Mouse (Mus musculus) mouse trophoblast stem cell (cell line): ENCODE data around the gene Shf.

ENCODE experiments used
- in situ Hi-C, 2 experiments: fragments of 300-500 bp; cut with MseI, MboI; formaldehyde crosslinking; loops; 2 replicates in 1 of 2; 3 replicates in 1 of 2; pipeline ENCODE4 v1.15.1; 2025

Gene Shf

DNA sequence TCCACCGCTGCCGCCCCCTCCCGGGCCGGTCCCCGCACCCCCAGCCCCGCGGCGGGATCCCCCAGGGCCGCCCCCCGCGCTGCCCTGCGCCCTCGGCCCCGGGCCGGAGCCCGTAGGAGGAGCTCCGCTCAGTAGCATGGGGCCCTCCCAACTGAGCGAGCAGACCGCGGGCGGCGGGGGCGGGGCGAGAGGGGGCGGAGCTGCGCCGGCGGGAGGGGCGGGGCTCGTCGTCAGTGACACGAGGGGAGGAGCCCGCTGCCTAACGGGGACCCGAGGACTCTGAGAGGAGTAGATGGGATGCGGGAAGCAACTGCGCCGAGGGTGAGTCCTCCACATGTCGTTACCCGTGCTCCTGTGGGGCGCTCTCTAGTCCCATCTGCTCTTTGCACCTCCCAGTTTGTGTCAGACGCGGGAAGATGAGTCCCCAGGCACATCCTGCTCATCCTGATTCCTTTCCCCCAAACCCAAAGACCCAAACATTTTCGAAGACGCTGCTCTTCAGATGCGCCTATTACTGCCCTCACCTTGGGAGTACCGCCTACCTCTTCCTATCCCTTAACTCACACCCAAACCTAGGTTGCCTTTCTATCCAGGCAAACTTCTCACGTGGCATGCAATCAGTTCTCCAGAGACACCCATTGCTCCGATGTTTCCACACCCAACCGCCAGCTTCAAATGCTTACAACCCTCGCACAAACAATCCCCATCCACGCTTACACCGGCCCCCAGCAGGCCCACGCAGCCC is at the start of gene Shf:
Shf (minus strand) TSS at position 168 of the 745 bp plus-strand sequence.
- in situ Hi-C loops: no loop called here

DNA sequence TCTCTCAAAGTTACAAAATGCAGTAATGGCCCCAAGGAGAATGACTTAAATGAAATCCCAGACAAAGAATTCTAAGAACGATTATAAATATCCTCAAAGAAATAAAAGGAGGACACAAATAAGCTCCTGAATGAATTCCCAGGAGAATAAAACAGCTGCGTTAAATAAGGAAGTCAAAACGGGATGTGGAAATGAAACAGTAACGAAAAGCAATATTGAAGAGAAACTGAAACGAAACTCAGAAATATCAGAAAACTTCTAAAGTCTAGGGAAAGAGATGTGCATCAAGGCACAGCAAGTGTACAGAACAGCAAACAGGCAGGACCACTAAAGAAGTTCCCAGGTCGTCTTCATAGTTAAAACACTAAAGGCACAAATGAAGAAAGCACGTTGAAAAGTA is 40.0 kb upstream of the Shf start:
- in situ Hi-C loops: loop anchor here in 1 of 2 experiments (5.0 kb wide), 1 partner anchor 63 kb away; no protein-coding TSS in a partner anchor

DNA sequence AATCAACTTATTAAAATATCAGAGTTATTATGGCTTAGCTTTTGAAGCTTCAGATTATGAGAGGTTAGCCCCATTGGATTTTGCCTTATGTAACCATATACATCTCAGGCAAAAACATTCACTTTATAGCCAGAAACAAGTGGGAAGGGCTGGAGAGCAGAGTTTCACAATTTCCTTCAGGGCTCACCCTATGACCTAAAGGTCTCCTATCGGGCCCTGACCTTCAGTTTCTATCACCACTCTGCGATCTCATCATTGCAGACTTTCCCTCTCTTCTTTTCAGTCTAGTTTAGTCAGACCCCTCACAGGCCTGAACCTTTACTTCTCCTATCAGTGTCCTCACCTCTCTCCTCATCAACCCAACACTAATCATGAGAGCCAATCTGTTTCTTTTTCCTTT is 38.6 kb upstream of the Shf start:
- in situ Hi-C loops: loop anchor here in 1 of 2 experiments (5.0 kb wide), 1 partner anchor 65 kb away; no protein-coding TSS in a partner anchor

DNA sequence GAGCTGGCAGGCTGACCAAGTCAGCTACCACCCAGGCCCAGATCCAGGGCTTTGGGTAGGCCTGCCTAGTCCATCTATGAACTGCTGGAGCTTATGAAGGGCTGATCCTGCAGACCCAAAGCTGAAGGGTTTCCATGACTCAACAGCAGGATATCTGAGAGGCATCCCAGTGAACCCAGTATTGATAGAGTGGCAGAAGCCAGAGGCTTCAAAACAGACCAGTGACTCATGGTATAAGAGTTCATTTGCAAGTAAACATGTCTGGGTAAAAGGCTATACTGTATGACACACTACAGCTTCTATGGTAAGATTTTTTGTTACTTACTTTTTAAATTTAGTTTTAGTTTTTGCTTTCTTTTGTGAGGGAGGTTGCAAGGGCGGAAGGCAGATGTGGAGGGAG is 27.2 kb upstream of the Shf start:
- in situ Hi-C loops: no loop called here

- in situ Hi-C loops: loop anchor here (10.0 kb wide), 4 partner anchors 78 to 358 kb away; no protein-coding TSS in a partner anchor
These were observed 18.2 kb upstream of the Shf start for GRCm38 (mm10) chr2:122387135-122387534.

GRCm38 (mm10) chr2:122385095-122385494 is 16.1 kb upstream of the Shf start:
- in situ Hi-C loops: loop anchor here (10.0 kb wide), 4 partner anchors 80 to 360 kb away; no protein-coding TSS in a partner anchor

DNA sequence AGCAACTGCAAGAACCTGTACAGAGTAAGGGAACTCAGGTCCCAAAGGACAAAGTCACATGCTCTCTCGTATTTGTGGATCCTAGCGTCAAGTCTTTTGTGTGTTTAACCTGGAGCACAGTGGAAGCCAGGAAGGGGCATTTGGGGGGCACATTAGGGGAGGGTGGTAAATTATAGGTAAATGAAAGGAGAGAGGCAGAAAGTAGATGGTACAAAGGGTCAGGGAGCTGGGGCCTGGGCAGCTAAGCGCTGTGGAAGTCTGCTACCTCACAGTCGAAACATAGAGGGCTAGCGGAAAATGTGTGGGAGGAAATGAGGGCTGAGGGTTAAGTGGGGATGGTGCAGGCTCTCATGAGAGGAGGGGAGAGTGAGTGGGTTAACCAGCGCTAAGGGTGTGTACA is 13.2 kb upstream of the Shf start:
- in situ Hi-C loops: loop anchor here (5.0 to 10.0 kb wide), 5 partner anchors 83 to 363 kb away; no protein-coding TSS in a partner anchor

DNA sequence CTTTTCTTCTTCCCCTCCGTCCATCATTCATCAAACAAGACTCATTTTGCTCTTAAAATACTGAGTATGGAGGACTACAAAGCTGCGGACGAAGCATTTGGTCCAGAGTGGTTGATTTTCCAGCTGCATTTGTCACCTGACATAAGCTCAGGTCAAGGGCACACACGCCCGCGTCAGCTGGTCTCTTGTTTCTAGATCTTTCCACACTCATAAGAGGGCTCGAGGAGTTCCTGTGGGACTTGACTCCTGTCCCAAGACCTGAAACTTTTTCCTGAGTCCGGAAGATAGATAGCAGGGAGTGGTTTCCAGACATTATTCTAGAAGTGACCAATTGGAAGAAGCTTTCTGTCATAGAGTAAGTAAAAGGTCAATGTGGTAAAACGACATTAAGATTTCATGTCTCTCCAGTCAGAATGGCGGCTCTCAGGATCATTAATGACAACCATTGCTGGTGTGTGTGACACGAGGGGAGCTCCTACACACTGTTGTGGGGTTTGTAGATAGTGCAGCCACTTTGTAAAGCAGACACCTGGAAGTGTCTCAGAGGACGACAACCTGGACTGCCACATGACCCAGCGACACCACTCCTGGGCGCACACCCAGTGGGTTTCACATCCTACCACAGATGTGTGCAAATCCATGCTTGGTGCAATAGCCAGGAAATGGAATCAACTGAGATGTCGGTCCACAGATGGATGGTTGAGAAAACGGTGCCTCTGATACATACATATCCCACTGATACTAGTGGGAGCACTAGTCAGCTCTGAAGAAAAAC is 12.6 kb upstream of the Shf start:
- in situ Hi-C loops: loop anchor here (5.0 to 10.0 kb wide), 5 partner anchors 83 to 363 kb away; no protein-coding TSS in a partner anchor

DNA sequence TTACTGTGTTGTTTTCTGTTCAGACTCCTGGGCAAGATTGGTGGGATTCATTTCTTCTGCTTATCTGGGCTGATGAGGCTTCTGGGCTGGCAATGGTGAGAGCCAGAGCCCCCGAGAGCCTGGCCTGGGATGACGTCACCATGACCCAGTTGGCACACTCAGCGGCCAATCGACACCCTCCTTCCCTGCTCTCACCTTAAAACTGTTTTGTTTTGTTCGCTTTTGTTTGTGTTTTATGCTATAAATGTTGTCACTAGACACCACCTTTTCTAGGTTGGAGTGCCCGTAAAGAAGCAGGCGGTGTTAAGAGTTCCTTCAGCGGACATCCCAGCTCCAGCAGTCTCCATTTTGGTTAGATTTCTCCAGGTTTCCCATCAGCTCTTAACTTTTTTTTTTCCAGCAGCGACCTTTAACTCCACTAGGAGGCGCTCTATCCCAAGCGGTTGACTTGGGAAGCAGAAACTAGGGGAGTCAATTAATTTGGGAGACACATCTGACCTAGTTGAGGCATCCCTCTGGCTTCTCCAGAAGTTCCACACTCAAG is 11.9 kb upstream of the Shf start:
- in situ Hi-C loops: loop anchor here (5.0 to 10.0 kb wide), 5 partner anchors 84 to 364 kb away; no protein-coding TSS in a partner anchor

DNA sequence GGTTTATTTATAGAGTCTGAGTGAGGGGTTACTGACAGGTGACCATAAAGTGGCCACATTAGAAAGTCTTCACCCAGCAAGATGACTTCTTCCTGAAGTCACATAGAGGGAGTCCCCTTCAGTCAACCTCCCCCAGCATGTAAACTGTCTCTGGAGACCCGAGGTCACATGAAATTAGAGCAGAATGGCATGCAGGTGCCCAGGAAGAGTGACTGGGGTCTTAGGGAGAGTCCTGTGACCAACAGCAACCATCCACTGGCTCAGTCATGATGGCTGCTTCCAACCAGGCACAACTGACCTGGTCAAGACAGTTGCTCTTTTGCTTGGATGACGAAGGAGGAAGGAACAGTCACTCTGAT is 10.3 kb upstream of the Shf start:
- in situ Hi-C loops: no loop called here

GRCm38 (mm10) chr2:122378421-122379291 is 9.7 kb upstream of the Shf start:
- in situ Hi-C loops: no loop called here

DNA sequence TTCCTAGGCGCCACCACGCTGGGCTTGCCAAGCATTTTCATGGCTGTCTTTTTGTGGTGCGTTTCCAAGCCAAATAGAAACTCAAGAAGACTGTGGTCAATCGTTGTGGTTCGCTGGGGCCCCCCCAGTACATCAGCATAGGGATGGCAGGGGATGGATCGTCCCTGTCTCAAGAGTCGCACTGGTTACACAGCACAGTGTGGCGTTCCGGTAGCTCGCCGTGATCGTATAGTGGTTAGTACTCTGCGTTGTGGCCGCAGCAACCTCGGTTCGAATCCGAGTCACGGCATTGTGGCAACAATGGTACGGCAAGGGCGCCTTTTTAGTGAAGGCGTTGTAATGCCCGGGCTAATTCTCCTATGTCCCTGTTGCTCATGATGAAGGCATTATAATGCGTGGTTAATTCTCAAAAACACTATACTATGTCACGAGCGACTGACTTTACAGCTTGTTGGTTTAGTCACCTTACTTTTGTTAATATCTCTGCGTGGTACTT is 8.8 kb upstream of the Shf start:
- in situ Hi-C loops: no loop called here

DNA sequence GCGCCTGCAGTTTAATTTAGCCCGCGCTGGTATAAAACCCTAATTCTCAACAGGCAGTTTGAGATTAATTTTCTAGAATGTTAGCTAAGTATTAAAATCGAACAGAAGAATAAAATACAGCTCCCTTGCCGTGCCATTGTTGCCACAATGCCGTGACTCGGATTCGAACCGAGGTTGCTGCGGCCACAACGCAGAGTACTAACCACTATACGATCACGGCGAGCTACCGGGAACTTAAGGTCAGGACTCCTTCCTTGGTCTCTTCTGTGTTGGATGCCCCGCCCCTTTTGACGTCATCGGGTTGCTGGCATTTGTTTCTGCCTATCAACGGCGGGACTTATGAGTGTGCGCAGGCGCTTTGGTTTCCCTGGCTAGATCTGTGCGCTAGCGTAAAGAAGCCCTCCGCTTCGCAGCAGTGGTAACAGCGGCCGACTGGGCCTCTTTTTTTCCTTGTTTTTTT is 8.3 kb upstream of the Shf start:
- in situ Hi-C loops: no loop called here

DNA sequence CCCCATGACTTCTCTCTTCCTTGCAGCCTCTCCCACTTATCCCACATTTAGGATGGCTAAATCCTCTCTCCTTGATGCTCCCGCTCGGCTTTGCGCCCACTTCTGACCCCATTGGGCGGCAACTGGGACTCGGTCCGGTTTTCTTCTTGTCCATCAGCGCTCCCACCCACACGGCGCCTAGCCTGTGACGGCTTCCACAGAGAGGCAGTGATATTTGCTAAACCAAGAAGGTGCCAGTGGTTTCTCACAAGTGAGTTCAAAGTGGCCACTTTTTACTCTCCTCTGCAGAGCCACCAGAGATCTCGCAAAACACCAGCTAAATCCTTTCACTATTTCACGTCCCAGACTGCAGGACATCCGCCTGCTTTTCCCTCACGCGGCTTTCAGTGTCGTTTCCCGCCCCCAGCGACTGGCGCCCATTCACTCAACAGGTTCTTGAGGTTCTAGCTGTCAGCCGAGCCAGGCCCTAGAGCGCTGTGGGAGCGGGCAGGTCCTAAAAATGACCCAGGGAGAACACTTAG is 7.1 kb upstream of the Shf start:
- in situ Hi-C loops: no loop called here

- in situ Hi-C loops: no loop called here
These were observed 6.5 kb upstream of the Shf start for GRCm38 (mm10) chr2:122375391-122375991.

DNA sequence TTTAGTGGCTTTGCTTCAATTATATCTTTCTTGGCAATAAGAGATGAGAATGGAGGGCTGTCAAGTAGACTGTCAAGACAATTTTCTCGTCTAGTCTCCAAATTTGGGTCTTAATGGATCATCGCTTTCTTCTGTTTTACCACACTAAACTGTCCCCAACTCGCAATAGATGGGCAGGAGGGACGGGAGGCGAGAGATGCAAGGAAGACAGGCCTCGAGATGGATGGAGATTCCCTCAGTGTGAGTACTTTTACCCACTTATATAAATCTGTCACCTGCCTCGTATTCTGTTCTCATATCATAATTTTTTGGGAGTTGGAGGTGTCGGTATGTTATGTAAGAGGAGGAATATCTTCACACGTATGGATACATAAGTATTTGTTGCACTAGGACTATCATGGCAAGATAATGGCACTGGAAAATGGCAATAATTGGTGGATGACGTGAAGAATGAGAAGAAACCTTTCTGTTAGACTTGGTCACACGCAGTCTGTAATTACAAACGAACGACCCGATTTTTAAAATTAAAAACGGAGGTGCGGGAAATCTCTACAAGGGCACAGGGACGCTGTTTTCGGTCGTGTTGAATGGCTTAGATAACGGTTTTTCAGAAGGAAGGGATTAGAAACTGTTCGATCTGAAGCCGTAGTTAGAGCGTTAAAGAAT is 5.8 kb upstream of the Shf start:
- in situ Hi-C loops: no loop called here

DNA sequence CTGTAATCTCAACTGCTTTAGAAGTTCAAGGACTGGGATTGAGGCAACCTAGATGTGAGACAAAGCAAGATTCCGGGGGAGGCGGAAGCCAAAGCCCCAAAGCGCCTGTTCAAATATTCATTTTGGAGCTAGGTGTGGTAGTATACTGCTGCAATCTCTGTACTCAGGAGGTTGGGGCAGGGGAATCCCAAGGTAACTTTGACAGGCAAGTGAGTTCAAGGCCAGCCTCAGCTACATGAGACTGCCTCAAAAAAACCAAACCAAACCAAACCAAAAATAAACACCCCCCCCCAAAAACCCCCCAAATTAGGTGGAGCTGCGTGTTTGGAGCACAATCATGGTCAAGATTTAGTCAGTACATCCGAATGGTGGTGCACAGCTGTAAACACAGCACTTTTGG is 5.0 kb upstream of the Shf start:
- in situ Hi-C loops: no loop called here

- in situ Hi-C loops: no loop called here
These were observed 3.6 kb upstream of the Shf start for GRCm38 (mm10) chr2:122372541-122372940.

DNA sequence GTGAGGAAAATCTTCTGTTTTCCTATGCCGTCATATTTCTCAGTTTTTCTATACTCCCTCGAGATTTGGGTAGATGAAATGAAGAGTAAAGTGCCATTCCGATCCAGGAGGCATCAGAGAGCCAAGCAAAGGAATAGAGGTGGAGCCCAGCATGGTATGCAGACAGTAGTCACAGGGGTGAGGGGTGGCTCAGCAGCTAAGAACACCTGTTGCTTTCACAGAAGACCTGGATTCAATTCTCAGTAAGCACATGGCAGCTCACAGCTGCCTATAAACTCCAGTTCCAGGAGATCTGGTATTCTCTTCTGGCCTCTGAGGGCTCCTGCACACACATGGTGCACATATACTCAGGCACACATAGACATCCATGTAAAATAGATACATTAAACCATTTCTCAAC is 3.1 kb upstream of the Shf start:
- in situ Hi-C loops: no loop called here
